Mouse (Mus musculus) central nervous system, embryonic 18 days (tissue): ENCODE data around the gene Xylb. TPM values are rescaled to one million over a fixed set of nuclear protein-coding genes. Genes with fewer than 3 reads are reported as not detected.

Source experiments
- polyA plus RNA-seq: library from polyadenylated mRNA; depleted of rRNA; stranded (reverse); fragments of >200 nt; gene quantifications from 2 replicates; pipeline ENCODE4 v1.2.3, GENCODE M21; 2012; rRNA removed

The Xylb gene
- polyA plus RNA-seq = 4.5 and 5.0 TPM in 2 replicates

GRCm38 (mm10) chr9:119357331-119358057 is at the start of gene Xylb:
Gene Xylb, plus strand, starts transcription at chr9:119357381.

DNA sequence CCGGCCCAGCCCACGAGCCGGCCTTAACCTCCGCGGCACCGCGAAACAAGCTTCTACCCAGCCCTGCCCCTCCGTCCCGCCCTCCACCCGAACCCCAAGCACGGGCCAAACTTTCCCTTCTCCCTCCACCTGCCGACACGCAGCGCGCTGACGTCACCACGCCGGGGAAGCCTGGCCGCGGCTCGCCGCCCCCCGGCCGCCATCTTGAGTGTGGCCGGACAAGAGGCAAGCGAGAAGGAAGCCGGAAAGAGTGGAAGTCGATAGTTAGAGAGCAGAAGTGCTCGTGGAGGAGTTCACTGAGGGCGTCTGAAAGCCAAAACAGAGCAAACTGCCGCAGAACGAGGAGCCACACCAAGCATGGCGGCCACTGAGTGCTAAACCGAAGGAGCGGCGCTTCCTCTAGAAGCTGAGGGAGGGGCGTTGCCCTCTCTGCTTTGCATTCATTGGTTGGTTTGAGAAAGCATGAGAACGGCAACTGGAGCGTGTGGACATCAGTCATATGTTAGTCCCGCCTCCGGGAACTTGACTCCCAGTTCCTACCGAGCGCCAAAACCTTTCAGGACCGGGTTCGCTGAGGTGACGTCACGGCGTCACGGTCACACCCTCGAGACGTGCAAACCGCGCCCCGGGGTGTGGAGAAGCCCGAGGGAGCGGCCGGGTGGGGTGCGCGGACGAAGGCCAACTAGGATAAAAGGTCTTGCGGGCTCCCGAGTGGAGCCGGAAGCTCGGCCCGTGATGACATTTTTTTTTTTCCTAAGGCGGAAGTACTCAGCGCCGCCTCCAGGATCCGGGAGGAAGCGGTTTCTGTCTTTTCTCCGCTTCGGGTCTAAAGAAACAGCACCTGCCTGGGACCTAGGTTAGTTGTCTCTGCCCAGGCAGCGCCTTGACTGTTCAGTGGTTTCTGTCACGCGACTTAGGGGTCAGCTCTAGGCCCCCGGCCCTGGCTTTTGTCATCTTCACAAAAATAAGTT is 34.6 kb upstream of the Xylb start, which contains the start of gene Oxsr1:
Gene Oxsr1 (minus strand): TSS at position 139 of the 971 bp plus-strand sequence.

GRCm38 (mm10) chr9:119339558-119340211 is 17.5 kb upstream of the Xylb start, which contains the start of gene Acaa1a:
Gene Acaa1a, plus strand, starts transcription at chr9:119339676.

GRCm38 (mm10) chr9:119340909-119341816 is 16.0 kb upstream of the Xylb start, which contains the start of gene Myd88:
Gene Myd88, minus strand, starts transcription at chr9:119341411.

GRCm38 (mm10) chr9:119365284-119365683 is 8.1 kb downstream of the Xylb start, which contains the start of gene Slc22a14:
Gene Slc22a14, minus strand, starts transcription at chr9:119365553.

GRCm38 (mm10) chr9:119401801-119402214 is 44.6 kb downstream of the Xylb start, which contains the start of gene Acvr2b:
Gene Acvr2b, plus strand, starts transcription at chr9:119402118.

Other genes starting within 250 kb of the Xylb start
- gene Acaa1b, start 200.3 kb upstream of the Xylb start, polyA plus RNA-seq = 2.4 and 3.0 TPM in 2 replicates
- not detected in 2 replicates for gene Gm47289, start 198.2 kb upstream of the Xylb start, polyA plus RNA-seq
- gene Slc22a13, start 148.3 kb upstream of the Xylb start, polyA plus RNA-seq = 0.06 and 0.08 TPM in 2 replicates
- 64.4 and 64.6 TPM in 2 replicates for gene Oxsr1, start 35.0 kb upstream of the Xylb start, polyA plus RNA-seq
- 147 and 151 TPM in 2 replicates for gene Acaa1a, start 17.7 kb upstream of the Xylb start, polyA plus RNA-seq
- gene Myd88, start 16.0 kb upstream of the Xylb start, polyA plus RNA-seq = 3.7 and 3.9 TPM in 2 replicates
- gene Slc22a14, start 8.2 kb downstream of the Xylb start, polyA plus RNA-seq = 0.16 and 0.19 TPM in 2 replicates
- 11.2 and 14.4 TPM in 2 replicates for gene Acvr2b, start 44.7 kb downstream of the Xylb start, polyA plus RNA-seq
- gene Exog, start 87.6 kb downstream of the Xylb start, polyA plus RNA-seq = 22.8 and 23.8 TPM in 2 replicates
- gene Scn5a, start 221.6 kb downstream of the Xylb start, polyA plus RNA-seq = 2.0 and 2.6 TPM in 2 replicates